Mouse (Mus musculus) kidney, adult 2 months (tissue): ENCODE data around the gene Dnajb4.

Source experiments
- CTCF ChIP-seq: fragments of 200-500 bp; conservative IDR thresholded peaks from 2 replicates; pipeline ENCODE4 v1.5.1; 2011; ENCODE audit warnings: low read depth, mild to moderate bottlenecking, control low read depth, low read length, moderate library complexity, mixed read lengths; ENCODE audit not compliant: insufficient read depth, insufficient read length
- POLR2A ChIP-seq: fragments of 200-500 bp; IDR thresholded peaks from one replicate; pipeline ENCODE4 v1.6.1; 2011; ENCODE audit warnings: low read depth, low read length, control low read depth

DNA sequence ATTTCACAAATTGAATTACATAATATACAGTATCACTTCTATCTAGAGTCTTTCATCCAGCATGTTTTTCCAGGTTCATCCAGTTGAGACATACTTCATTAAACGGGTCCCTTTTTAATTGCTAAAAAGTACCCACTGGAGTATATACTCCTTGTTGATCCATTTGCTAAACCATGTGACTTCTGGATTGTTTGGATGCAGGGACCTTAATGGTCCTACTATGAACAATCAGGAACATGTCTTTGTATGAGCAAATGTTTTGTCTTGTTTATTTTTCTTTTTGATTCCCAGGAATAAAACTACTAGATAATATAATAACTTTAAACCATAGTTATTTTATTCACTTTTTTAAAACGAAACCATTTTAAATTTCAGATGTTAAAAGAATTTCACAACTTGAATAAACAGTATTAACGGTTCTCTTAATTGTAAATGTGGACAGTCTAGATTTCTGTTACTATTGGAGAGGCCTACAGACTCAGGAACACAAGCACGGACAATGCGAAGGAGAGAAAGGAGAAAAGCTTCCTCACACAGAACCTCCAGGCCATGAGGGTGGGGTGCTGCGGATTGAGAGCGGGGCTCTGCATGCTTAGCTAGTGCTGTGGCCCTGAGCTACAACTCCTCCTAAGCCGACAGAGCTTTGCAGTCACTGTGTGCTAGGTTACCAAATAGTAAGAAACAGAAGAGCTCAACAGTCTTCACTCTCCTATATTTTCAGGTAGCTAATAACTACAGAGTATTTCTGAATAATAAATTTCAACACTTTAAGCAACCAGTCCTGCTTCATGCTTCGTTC lies 19.2 kb downstream of the Dnajb4 start:
- no peak for TF ChIP-seq CTCF
- no peak for TF ChIP-seq POLR2A
